Mouse (Mus musculus): ENCODE data around the gene Kat8. TPM values are rescaled to one million over a fixed set of nuclear protein-coding genes. Genes with fewer than 3 reads are reported as not detected.

Gene Kat8
- polyA plus RNA-seq, 1 experiment from 2014 or later: 35.0 TPM

DNA sequence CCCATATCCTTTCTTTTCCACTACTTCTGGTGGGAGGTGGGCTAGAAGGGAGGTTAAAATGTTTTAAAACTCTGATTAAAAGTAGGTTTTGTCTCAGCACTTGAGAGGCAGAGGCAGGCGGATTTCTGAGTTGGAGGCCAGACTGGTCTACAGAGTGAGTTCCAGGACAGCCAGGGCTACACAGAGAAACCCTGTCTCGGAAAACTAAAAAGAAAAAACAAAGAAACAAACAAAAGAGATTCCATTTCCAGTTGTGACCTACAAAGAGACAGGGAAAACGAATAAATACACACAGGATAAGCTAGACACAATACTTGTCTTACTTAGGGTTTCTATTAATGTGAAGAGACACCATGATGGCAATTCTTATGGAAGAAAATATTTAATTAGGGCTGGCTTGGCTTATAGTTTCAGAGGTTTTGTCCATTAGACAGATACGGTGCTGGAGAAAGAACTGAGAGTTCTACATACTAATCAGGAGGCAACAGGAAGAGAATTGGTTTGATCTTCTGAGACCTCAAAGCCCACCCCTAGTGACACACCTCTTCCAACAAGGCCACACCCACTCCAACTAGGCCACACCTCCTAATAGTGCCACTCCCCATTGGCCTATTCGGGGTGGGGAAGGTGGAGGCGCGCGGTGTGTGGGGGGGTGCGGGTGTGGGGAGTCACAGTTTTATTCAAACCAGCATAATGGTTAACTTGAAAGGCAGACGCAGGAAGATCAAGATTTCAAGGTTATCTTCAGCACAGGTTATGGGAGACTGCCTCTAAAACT lies 13.9 kb upstream of the Kat8 start:
- Histone ChIP-seq H3K9me3 (no peaks in the 10 kb centered on the region), H3K27ac (peak overlapping the region; percentile 71; the same call in 1 of the 2 replicates), H3K36me3 (0 out of 2 replicates have a peak, but pooled peaks cover 6% of the 10 kb centered on the region), H3K4me1 (peaks cover 12% of the 10 kb centered on the region), H3K27me3 (replicated peaks) (no peaks in the 10 kb centered on the region), H3K4me2 (no peak overlapping the region), H3K4me3 (replicated peaks) (no peak overlapping the region), H3K9ac (no peak overlapping the region)
- WGBS: 31% methylated on average over 10 of the region's 10 CpGs
- ATAC-seq (ENCODE audit: insufficient read depth, low FRiP score, low read depth): no peak

DNA sequence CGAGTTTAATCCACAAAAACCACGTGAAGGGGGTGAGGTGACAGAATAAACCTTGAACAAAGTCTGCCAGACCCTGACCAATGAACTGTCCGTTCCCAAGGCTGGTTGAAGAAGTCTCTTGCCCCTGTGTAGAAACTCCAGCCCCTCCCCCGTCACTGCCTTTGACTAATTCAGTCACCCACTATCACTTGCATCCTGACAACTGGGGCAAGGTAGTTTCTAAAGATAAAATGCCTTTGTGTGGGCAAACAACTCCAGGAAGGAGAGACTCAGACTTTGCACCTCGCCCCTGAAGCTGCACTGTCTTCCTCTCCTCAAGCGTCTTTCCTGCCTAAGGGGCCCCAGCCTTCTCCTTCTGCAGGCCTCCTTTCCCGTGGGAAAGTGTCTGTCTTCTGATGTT lies 12.3 kb upstream of the Kat8 start:
- no peaks in the 10 kb centered on the region for H3K9me3 ChIP-seq
- peak overlapping the region; percentile 71 for H3K27ac ChIP-seq
- no peak overlapping the region for H3K4me2 ChIP-seq
- no peak for ATAC-seq (ENCODE audit: insufficient read depth, low FRiP score, low read depth)
- peaks cover 6% of the 10 kb centered on the region; the same call in 1 of the 2 replicates for H3K4me1 ChIP-seq
- no peak overlapping the region for H3K4me3 ChIP-seq (replicated peaks)
- H3K9ac ChIP-seq: no peak overlapping the region
- H3K36me3 ChIP-seq: peaks cover under 1% of the 10 kb centered on the region; the same call in 1 of the 2 replicates
- WGBS: 31% methylated on average over 7 of the region's 7 CpGs
- no peaks in the 10 kb centered on the region for H3K27me3 ChIP-seq (replicated peaks)

DNA sequence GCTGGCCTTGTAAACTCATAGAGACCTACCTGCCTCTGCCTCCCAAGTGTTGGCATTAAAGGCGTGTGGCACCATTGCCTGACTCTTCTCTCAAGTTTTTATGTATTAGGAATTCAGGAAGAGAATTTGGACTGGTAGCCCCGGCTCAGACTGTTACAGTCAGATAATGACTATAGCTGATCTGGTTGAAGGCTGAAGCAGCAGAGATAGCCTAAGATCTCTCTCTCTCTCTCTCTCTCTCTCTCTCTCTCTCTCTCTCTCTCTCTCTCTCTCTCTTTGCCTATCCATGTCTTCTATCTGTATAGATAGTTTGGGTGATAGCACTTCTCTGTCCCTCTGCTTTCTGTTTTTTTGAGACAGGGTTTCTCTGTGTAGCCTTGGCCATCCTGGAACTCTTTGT lies 10.5 kb upstream of the Kat8 start:
- H3K36me3 ChIP-seq: peaks cover 17% of the 10 kb centered on the region
- no peak overlapping the region for H3K9ac ChIP-seq
- H3K4me2 ChIP-seq: no peak overlapping the region
- H3K4me1 ChIP-seq: peaks cover 8% of the 10 kb centered on the region; the same call in 1 of the 2 replicates
- no peak overlapping the region for H3K27ac ChIP-seq
- WGBS: 85% methylated on average over 2 of the region's 2 CpGs
- no peaks in the 10 kb centered on the region for H3K9me3 ChIP-seq
- no peaks in the 10 kb centered on the region for H3K27me3 ChIP-seq (replicated peaks)
- no peak for ATAC-seq (ENCODE audit: insufficient read depth, low FRiP score, low read depth)
- H3K4me3 ChIP-seq (replicated peaks): no peak overlapping the region

DNA sequence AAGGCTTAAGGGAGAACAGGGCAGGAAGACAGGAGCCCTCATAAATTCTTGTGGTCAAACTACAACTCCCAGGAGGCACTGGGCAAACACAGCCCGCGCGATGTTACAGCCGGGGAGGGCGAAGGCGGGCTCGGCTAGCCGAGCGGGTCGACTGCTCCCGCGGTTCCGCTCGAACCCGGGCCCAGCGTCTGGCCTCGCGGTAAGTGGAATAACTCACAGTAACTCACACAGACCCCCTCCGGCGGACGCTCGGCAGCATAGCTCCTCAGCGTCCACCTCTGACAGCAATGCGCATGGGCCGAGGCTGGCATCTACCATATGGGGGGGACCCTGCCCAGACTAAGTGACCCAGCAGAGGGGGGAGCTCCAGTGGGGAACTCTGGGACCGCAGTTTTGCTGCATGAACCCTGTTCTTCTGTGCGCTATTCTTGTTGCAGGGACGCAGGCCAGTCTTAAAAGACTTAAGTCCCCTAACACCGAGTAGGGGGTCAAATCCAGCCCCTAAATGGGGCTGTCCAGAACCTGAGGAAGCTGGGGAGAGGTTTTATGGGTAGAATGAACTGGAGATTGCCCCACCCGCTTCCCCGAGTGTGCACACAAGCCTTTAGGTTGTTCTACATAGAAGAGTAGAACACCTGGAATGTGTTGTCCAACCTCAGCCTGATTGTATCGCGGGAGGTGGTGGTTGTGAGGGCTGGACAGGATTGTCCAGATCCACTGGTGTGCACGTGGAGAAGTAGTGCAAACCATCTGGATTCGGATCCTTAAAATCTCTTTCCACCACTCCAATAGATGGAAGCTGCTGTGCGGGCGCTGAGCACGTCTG lies 8.1 kb upstream of the Kat8 start, which contains the start of gene Bckdk:
Gene Bckdk (plus strand): TSS at position 112 of the 826 bp plus-strand sequence.
- no peaks in the 10 kb centered on the region for H3K9me3 ChIP-seq
- WGBS: 6% methylated on average over 38 of the region's 38 CpGs
- peak within 1 kb of the TSS; percentile 94 for H3K9ac ChIP-seq
- peak; percentile 89 for ATAC-seq (ENCODE audit: insufficient read depth, low FRiP score, low read depth)
- H3K4me3 ChIP-seq (replicated peaks): peak within 1 kb of the TSS; percentile 84
- no peaks in the 10 kb centered on the region for H3K27me3 ChIP-seq (replicated peaks)
- H3K4me2 ChIP-seq: peak within 1 kb of the TSS; percentile 74
- peaks cover 41% of the 10 kb centered on the region for H3K36me3 ChIP-seq
- peaks cover 8% of the 10 kb centered on the region; the same call in 1 of the 2 replicates for H3K4me1 ChIP-seq
- peak within 1 kb of the TSS; percentile 89 for H3K27ac ChIP-seq

DNA sequence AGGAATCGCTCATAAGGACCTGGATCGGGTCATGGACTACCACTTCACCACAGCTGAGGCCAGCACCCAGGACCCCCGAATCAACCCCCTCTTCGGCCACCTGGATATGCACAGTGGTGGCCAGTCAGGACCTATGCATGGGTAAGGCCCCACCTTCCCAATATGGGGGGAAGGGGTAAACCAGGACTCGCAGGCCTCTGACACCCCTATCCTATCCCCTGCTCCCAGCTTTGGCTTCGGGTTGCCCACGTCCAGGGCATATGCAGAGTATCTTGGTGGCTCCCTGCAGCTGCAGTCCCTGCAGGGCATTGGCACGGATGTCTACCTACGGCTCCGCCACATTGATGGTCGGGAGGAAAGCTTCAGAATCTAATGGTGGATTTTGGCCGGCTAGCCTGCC lies 4.4 kb upstream of the Kat8 start:
- Histone ChIP-seq H3K4me2 (no peak overlapping the region), H3K4me1 (peaks cover 11% of the 10 kb centered on the region; the same call in 1 of the 2 replicates), H3K27ac (no peak overlapping the region), H3K9ac (no peak overlapping the region), H3K4me3 (replicated peaks) (no peak overlapping the region), H3K9me3 (no peaks in the 10 kb centered on the region), H3K27me3 (replicated peaks) (no peaks in the 10 kb centered on the region), H3K36me3 (peaks cover 48% of the 10 kb centered on the region)
- ATAC-seq (ENCODE audit: insufficient read depth, low FRiP score, low read depth): no peak
- WGBS: 90% methylated on average over 12 of the region's 12 CpGs

DNA sequence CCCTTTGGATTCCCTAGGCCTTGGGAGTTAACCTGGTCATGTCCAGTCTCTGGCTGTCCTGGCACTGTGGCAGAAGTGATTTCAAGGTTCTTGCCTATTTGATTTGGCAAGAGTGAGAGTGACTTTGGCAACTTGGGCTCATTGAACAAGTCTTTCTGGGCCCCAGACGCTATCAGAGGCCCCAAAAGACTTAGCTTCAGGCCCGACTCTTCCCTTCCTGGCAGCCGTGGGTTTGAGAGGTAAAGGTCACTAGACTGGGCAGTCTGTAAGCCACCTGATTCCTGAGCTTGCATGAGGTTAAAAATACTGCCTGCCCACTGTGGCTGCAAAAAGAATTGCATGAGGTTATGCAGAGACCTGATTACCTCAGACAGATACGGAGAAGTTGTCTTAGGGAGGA lies 3.7 kb upstream of the Kat8 start:
- no peak for ATAC-seq (ENCODE audit: insufficient read depth, low FRiP score, low read depth)
- peaks cover 11% of the 10 kb centered on the region; the same call in 1 of the 2 replicates for H3K4me1 ChIP-seq
- no peak overlapping the region for H3K4me3 ChIP-seq (replicated peaks)
- 83% methylated on average over 4 of the region's 4 CpGs for WGBS
- H3K36me3 ChIP-seq: peaks cover 48% of the 10 kb centered on the region
- no peak overlapping the region for H3K9ac ChIP-seq
- H3K4me2 ChIP-seq: no peak overlapping the region
- H3K9me3 ChIP-seq: no peaks in the 10 kb centered on the region
- H3K27ac ChIP-seq: no peak overlapping the region
- H3K27me3 ChIP-seq (replicated peaks): no peaks in the 10 kb centered on the region

DNA sequence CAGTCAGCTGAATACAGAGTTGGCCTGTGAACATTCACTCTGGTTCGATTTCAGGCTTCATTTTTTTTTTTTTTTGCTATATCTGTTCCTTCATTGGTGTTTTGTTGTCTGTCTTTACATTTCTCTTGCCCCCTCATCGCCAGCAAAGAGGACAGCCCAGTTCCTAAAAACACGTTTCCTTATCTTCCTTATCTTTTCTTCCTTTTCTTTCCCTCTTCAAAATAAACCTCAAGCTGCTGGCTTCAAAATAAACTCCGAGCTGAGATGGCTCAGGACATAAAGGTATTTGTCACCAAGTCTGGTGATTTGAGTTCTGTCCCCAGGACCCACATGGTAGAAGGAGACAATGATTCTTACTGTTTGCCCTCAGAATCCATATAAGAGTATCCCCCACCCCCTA lies 622 bp downstream of the Kat8 start:
- H3K27ac ChIP-seq: peak overlapping the region; percentile 90
- H3K9ac ChIP-seq: peak overlapping the region; percentile 73; the same call in 1 of the 2 replicates
- no peaks in the 10 kb centered on the region for H3K9me3 ChIP-seq
- H3K4me1 ChIP-seq: 0 out of 2 replicates have a peak, but pooled peaks cover 4% of the 10 kb centered on the region
- no peak for ATAC-seq (ENCODE audit: insufficient read depth, low FRiP score, low read depth)
- peaks cover 32% of the 10 kb centered on the region for H3K36me3 ChIP-seq
- WGBS: 20% methylated on average over 4 of the region's 4 CpGs
- peak overlapping the region; percentile 65 for H3K4me2 ChIP-seq
- peak overlapping the region; percentile 81 for H3K4me3 ChIP-seq (replicated peaks)
- no peaks in the 10 kb centered on the region for H3K27me3 ChIP-seq (replicated peaks)

DNA sequence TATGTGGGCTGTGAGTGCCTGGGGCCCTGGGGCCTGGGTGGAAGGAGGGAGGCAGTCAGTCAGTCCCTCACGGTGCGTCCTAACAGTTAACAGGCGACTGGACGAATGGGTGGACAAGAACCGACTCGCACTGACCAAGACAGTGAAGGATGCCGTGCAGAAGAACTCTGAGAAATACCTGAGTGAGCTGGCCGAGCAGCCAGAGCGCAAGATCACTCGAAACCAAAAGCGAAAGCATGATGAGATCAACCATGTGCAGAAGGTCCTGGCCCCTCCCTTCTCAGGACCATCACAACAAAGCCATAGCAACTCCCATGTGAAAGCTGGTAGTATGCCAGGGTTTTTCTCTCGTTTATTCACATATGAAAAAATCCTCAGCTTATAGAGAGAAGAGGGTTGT lies 3.0 kb downstream of the Kat8 start:
- Histone ChIP-seq H3K9me3 (no peaks in the 10 kb centered on the region), H3K27me3 (replicated peaks) (no peaks in the 10 kb centered on the region), H3K9ac (no peak overlapping the region), H3K36me3 (peaks cover 12% of the 10 kb centered on the region; the same call in 1 of the 2 replicates), H3K4me3 (replicated peaks) (no peak overlapping the region), H3K4me2 (no peak overlapping the region), H3K27ac (no peak overlapping the region), H3K4me1 (0 out of 2 replicates have a peak, but pooled peaks cover 4% of the 10 kb centered on the region)
- WGBS: 91% methylated on average over 12 of the region's 12 CpGs
- no peak for ATAC-seq (ENCODE audit: insufficient read depth, low FRiP score, low read depth)

DNA sequence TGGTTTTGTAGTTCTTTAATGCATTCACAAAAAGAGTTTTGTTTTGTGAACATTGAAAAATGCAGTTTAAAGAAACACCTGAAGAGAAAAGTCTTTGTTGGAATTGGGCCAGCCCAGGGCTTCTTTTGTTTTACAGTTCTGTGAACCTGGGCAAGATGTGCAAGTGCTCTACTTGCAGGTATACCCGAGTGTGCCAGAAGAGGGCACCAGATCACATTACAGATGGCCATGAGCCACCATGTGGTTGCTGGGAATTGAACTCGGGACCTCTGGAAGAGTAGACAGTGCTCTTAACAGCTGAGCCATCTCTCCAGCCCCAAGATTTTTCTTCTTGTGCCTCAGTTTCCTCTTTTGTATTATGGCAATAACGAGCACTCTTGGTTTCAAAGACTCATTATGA lies 5.9 kb downstream of the Kat8 start:
- H3K36me3 ChIP-seq: peaks cover 12% of the 10 kb centered on the region; the same call in 1 of the 2 replicates
- no peaks in the 10 kb centered on the region for H3K27me3 ChIP-seq (replicated peaks)
- no peak for ATAC-seq (ENCODE audit: insufficient read depth, low FRiP score, low read depth)
- H3K4me2 ChIP-seq: no peak overlapping the region
- no peak overlapping the region for H3K27ac ChIP-seq
- no peaks in the 10 kb centered on the region for H3K9me3 ChIP-seq
- H3K4me3 ChIP-seq (replicated peaks): no peak overlapping the region
- WGBS: 56% methylated on average over 3 of the region's 3 CpGs
- no peak overlapping the region for H3K9ac ChIP-seq
- H3K4me1 ChIP-seq: no peaks in the 10 kb centered on the region; the same call in 1 of the 2 replicates

DNA sequence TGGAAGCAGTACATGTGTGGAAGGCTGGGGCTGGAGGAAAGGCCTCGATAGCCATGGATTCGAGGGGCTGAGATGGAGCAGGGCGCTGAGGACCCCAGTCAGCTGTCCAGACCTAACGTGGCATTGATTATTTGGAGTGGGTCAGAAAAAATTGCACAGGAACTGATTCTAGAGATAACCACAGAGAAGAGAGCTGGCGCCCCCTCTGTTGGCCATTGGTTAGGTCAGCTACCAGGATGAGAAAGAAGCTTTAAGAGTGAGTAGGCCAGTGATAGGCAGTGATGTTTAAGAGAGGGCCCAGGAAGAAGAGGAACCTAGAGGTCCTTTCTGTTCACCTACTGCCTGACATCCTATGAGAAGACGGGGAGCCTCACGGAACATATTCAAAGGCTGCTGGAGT lies 7.0 kb downstream of the Kat8 start:
- peaks cover 3% of the 10 kb centered on the region for H3K4me1 ChIP-seq
- no peak overlapping the region for H3K4me2 ChIP-seq
- H3K27me3 ChIP-seq (replicated peaks): no peaks in the 10 kb centered on the region
- no peak overlapping the region for H3K27ac ChIP-seq
- H3K9me3 ChIP-seq: no peaks in the 10 kb centered on the region
- WGBS: 69% methylated on average over 7 of the region's 7 CpGs
- ATAC-seq (ENCODE audit: insufficient read depth, low FRiP score, low read depth): no peak
- peaks cover 12% of the 10 kb centered on the region; the same call in 1 of the 2 replicates for H3K36me3 ChIP-seq
- no peak overlapping the region for H3K9ac ChIP-seq
- H3K4me3 ChIP-seq (replicated peaks): no peak overlapping the region

DNA sequence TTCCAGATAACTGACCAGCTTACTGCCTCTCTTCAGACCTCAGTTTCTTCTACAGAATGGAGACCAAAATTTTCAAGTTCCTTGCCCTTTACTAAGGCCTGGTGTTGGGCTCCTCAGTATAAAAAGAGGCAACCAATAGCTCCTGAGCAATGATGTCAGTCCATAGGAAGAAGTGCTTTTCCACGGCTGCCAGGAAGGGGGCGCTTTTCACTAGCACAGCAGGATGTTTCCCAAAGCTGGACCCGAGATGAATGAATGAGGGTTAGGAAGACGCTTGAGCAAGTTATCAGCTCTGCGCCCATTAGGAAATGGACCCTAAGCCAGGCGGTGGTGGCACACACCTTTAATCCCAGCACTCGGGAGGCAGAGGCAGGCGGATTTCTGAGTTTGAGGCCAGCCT lies 9.2 kb downstream of the Kat8 start:
- no peak overlapping the region for H3K27ac ChIP-seq
- H3K4me3 ChIP-seq (replicated peaks): no peak overlapping the region
- no peak overlapping the region for H3K9ac ChIP-seq
- H3K9me3 ChIP-seq: no peaks in the 10 kb centered on the region
- WGBS: 64% methylated on average over 8 of the region's 8 CpGs
- no peak for ATAC-seq (ENCODE audit: insufficient read depth, low FRiP score, low read depth)
- H3K27me3 ChIP-seq (replicated peaks): no peaks in the 10 kb centered on the region
- no peak overlapping the region for H3K4me2 ChIP-seq
- H3K36me3 ChIP-seq: peaks cover 8% of the 10 kb centered on the region; the same call in 1 of the 2 replicates
- peaks cover 11% of the 10 kb centered on the region for H3K4me1 ChIP-seq

All from stomach, embryonic 15.5 days (tissue).